Mouse (Mus musculus): ENCODE measurements around the gene Hnrnpk. TPM values are rescaled to one million over a fixed set of nuclear protein-coding genes. Genes with fewer than 3 reads are reported as not detected.

The Hnrnpk gene
- total RNA-seq (2023) = 1,000 to 10,000 TPM; 1,318 to 1,320 TPM

GRCm38 (mm10) chr13:58403243-58403642 is at the start of gene Hnrnpk:
TSS of gene Hnrnpk (minus strand) at chr13:58403343.

DNA sequence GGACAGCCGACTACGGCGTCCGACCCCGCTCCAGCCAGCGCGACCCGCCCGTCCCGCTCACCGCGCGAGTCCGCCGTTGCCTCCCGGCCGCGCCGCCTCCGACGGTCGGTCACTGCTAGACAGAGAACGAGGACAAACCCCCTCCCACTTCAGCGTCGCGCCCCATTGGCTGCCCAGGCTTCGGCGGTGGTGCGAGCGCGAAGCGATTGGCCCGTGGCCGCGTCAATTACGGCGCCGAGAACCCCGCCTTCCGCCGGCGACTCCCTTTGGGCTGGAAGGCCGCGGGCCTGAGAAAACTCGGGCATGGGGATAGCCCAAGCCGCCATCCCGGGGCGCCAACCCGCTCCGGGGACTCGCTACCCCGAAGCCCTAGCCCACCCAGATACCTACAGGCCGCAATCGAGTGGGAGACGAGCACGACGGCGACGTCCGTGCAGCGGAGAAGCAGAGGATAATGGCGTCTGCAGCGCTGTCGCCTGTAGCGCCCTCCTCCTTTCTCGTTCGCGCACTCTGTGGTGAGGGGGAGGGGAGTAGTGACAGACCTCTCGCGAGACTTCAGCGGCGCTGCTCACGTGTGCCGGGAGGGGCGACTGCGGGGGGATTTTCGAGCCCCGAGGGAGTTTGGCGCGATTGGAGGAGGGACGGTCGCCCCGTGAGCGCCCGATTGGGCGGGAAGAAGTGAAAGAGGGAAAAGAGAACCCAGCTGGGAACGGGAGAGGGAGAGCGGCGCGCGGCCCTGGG is 970 bp downstream of the Hnrnpk start, which contains the start of gene Rmi1:
Gene Rmi1 (plus strand): TSS at position 246 of the 741 bp plus-strand sequence.

GRCm38 (mm10) chr13:58384779-58385546 is 18.2 kb downstream of the Hnrnpk start, which contains the start of gene 2210016F16Rik:
TSS of gene 2210016F16Rik (minus strand) at chr13:58385225.

GRCm38 (mm10) chr13:58358629-58359303 is 44.4 kb downstream of the Hnrnpk start, which contains the start of gene Kif27:
TSS of gene Kif27 (minus strand) at chr13:58359122.

Other genes with a start within 250 kb of the Hnrnpk start
- 10 to 100 TPM; 79.4 to 82.9 TPM for gene Idnk, start 245.7 kb downstream of the Hnrnpk start, total RNA-seq (2023)
- 100 to 1,000 TPM in 1 of 2 experiments, 10 to 100 TPM in 1; 86.9 to 115 TPM for gene Ubqln1, start 187.7 kb downstream of the Hnrnpk start, total RNA-seq (2023)
- 1 to 10 TPM; 4.5 to 6.5 TPM for gene Gkap1, start 127.6 kb downstream of the Hnrnpk start, total RNA-seq (2023)
- gene Kif27, start 44.2 kb downstream of the Hnrnpk start, total RNA-seq (2023) = under 1 TPM; 0.17 to 0.21 TPM
- gene 2210016F16Rik, start 18.1 kb downstream of the Hnrnpk start, total RNA-seq (2023) = 10 to 100 TPM; 12.1 to 17.6 TPM
- gene Rmi1, start 1.1 kb downstream of the Hnrnpk start, total RNA-seq (2023) = 10 to 100 TPM; 58.8 to 66.0 TPM
- gene Slc28a3, start 207.5 kb upstream of the Hnrnpk start, total RNA-seq (2023) = not detected

Data from B cell, adult 67 days (primary cell).